Mouse (Mus musculus) embryonic facial prominence, embryonic 11.5 days (tissue): ENCODE results near the gene Fxr2. TPM values are rescaled to one million over a fixed set of nuclear protein-coding genes. Genes with fewer than 3 reads are reported as not detected.

Experiments used
- ATAC-seq: fragments of 200-750 bp; cut with Nextera tagmentation; replicated peaks from 2 replicates; pipeline ENCODE4 v1.8.0; 2017; ENCODE audit warnings: low read depth; ENCODE audit not compliant: insufficient number of reproducible peaks, low FRiP score, low TSS enrichment
- DNase-seq: peaks from one replicate; pipeline ENCODE4 v3.0.0-alpha.2; 2015; ENCODE audit warnings: low spot score
- H3K27ac ChIP-seq: fragments of 300-500 bp; sonication (generic); replicated peaks from 2 replicates; pipeline ENCODE4 v1.5.1; 2014; ENCODE audit warnings: mild to moderate bottlenecking, low read depth, low read length, control low read depth
- H3K27me3 ChIP-seq: fragments of 300-500 bp; sonication (generic); 2 replicates; pipeline ENCODE4 v1.6.1; 2014; ENCODE audit warnings: mild to moderate bottlenecking, low read length, moderate library complexity, mixed read lengths; ENCODE audit not compliant: control insufficient read depth, insufficient read depth
- H3K36me3 ChIP-seq: fragments of 300-500 bp; sonication (generic); replicated peaks from 2 replicates; pipeline ENCODE4 v1.6.1; 2014; ENCODE audit warnings: low read depth, mild to moderate bottlenecking, low read length, moderate library complexity, mixed read lengths; ENCODE audit not compliant: control insufficient read depth, insufficient read depth
- H3K4me1 ChIP-seq: fragments of 300-500 bp; sonication (generic); 2 replicates; pipeline ENCODE4 v1.6.1; 2014; ENCODE audit warnings: low read length, mixed read lengths; ENCODE audit not compliant: control insufficient read depth, insufficient read depth
- H3K4me2 ChIP-seq: fragments of 300-500 bp; sonication (generic); 2 replicates; pipeline ENCODE4 v1.6.1; 2014; ENCODE audit warnings: low read depth, mild to moderate bottlenecking, control low read depth, low read length, moderate library complexity
- H3K4me3 ChIP-seq: fragments of 300-500 bp; sonication (generic); 2 replicates; pipeline ENCODE4 v1.5.1; 2014; ENCODE audit warnings: low read depth, low read length, control low read depth
- H3K9ac ChIP-seq: fragments of 300-500 bp; sonication (generic); replicated peaks from 2 replicates; pipeline ENCODE4 v1.6.1; 2014; ENCODE audit warnings: mild to moderate bottlenecking, control low read depth, low read length
- H3K9me3 ChIP-seq: fragments of 300-500 bp; sonication (generic); replicated peaks from 2 replicates; pipeline ENCODE4 v1.6.1; 2016; ENCODE audit warnings: mild to moderate bottlenecking, low read length, inconsistent platforms, mixed read lengths; ENCODE audit not compliant: control insufficient read depth
- WGBS: fragments of 180-500 bp; shearing (Covaris S2); extraction: QIAGEN DNeasy Blood & Tissue Kit; methylation state at CpG from one replicate; pipeline ENCODE4 v1.1.7; 2014; 5-methylcytosine and 5-hydroxymethylcytosine counted together
- polyA plus RNA-seq: library from polyadenylated mRNA; unstranded; fragments of >200 nt; fragmentation: Nextera tagmentation; extraction: Ambion mirVana; gene quantifications from 2 replicates; pipeline ENCODE4 v1.2.1, GENCODE M21; 2014

Fxr2 gene
- polyA plus RNA-seq, 1 experiment from 2014 or later, result 24.3 TPM

GRCm38 (mm10) chr11:69654760-69655159, 22.0 kb downstream of the Fxr2 start:
- Histone ChIP-seq H3K4me2 (no peak overlapping the region), H3K27me3 (no peaks in the 10 kb centered on the region), H3K4me1 (no peaks in the 10 kb centered on the region; the same call in 1 of the 2 replicates), H3K9ac (no peak overlapping the region), H3K4me3 (no peak overlapping the region), H3K36me3 (peaks cover 28% of the 10 kb centered on the region), H3K27ac (no peak overlapping the region), H3K9me3 (no peaks in the 10 kb centered on the region)
- no peak for DNase-seq
- WGBS, result 31% methylated on average over 9 of the region's 9 CpGs
- ATAC-seq, result no peak

GRCm38 (mm10) chr11:69655264-69656064, 22.7 kb downstream of the Fxr2 start, which contains the start of gene Sox15:
Sox15 (plus strand) TSS chr11:69655314.
- Histone ChIP-seq H3K4me2 (no peak within 1 kb of the TSS), H3K4me3 (no peak within 1 kb of the TSS), H3K36me3 (peaks cover 25% of the 10 kb centered on the region), H3K4me1 (no peaks in the 10 kb centered on the region; the same call in 1 of the 2 replicates), H3K9ac (no peak within 1 kb of the TSS), H3K27me3 (no peaks in the 10 kb centered on the region), H3K27ac (no peak within 1 kb of the TSS), H3K9me3 (no peaks in the 10 kb centered on the region)
- WGBS, result 19% methylated on average over 34 of the region's 34 CpGs
- ATAC-seq (peak; percentile 31; the same call in 1 of the 2 replicates), DNase-seq (peak; percentile 87)

GRCm38 (mm10) chr11:69656065-69656455, 23.3 kb downstream of the Fxr2 start:
- Histone ChIP-seq H3K27me3 (no peaks in the 10 kb centered on the region), H3K9ac (no peak overlapping the region), H3K4me2 (no peak overlapping the region), H3K4me3 (no peak overlapping the region), H3K27ac (no peak overlapping the region), H3K36me3 (peaks cover 19% of the 10 kb centered on the region), H3K9me3 (no peaks in the 10 kb centered on the region), H3K4me1 (no peaks in the 10 kb centered on the region; the same call in 1 of the 2 replicates)
- no peak for DNase-seq
- no peak for ATAC-seq
- WGBS, result 71% methylated on average over 5 of the region's 5 CpGs

GRCm38 (mm10) chr11:69656617-69657461, 24.0 kb downstream of the Fxr2 start:
- Histone ChIP-seq H3K36me3 (peaks cover 15% of the 10 kb centered on the region), H3K27me3 (no peaks in the 10 kb centered on the region), H3K9me3 (no peaks in the 10 kb centered on the region), H3K9ac (no peak overlapping the region; the same call in 1 of the 2 replicates), H3K4me1 (no peaks in the 10 kb centered on the region; the same call in 1 of the 2 replicates), H3K4me3 (no peak overlapping the region), H3K4me2 (no peak overlapping the region), H3K27ac (peak overlapping the region; percentile 8)
- 81% methylated on average over 10 of the region's 10 CpGs for WGBS
- no peak for ATAC-seq
- peak; percentile 86 for DNase-seq

GRCm38 (mm10) chr11:69657462-69657881, 24.7 kb downstream of the Fxr2 start:
- Histone ChIP-seq H3K27ac (no peak overlapping the region), H3K4me1 (no peaks in the 10 kb centered on the region; the same call in 1 of the 2 replicates), H3K4me2 (no peak overlapping the region), H3K36me3 (peaks cover 12% of the 10 kb centered on the region), H3K9me3 (no peaks in the 10 kb centered on the region), H3K27me3 (no peaks in the 10 kb centered on the region), H3K9ac (no peak overlapping the region), H3K4me3 (no peak overlapping the region)
- no peak for ATAC-seq
- no peak for DNase-seq
- whole genome bisulfite sequencing, result 83% methylated on average over 15 of the region's 15 CpGs

GRCm38 (mm10) chr11:69661221-69661881, 28.6 kb downstream of the Fxr2 start:
- DNase-seq (no peak), ATAC-seq (no peak)
- H3K4me2 ChIP-seq, result peak overlapping the region; percentile 53
- H3K4me1 ChIP-seq, result no peaks in the 10 kb centered on the region
- no peaks in the 10 kb centered on the region for H3K27me3 ChIP-seq
- peak overlapping the region; percentile 41 for H3K9ac ChIP-seq
- H3K4me3 ChIP-seq, result peak overlapping the region; percentile 48
- H3K27ac ChIP-seq, result no peak overlapping the region; the same call in 1 of the 2 replicates
- 86% methylated on average over 3 of the region's 3 CpGs for WGBS
- peaks cover 12% of the 10 kb centered on the region for H3K36me3 ChIP-seq
- H3K9me3 ChIP-seq, result no peaks in the 10 kb centered on the region

- Histone ChIP-seq H3K27me3 (no peaks in the 10 kb centered on the region), H3K4me1 (no peaks in the 10 kb centered on the region), H3K36me3 (peaks cover 13% of the 10 kb centered on the region), H3K9ac (peak within 1 kb of the TSS; percentile 70), H3K27ac (peak within 1 kb of the TSS; percentile 95), H3K9me3 (no peaks in the 10 kb centered on the region), H3K4me2 (peak within 1 kb of the TSS; percentile 53), H3K4me3 (peak within 1 kb of the TSS; percentile 48)
- peak; percentile 97 for DNase-seq
- peak; percentile 88 for ATAC-seq
- WGBS, result under 1% methylated on average over 48 of the region's 48 CpGs
Measured at GRCm38 (mm10) chr11:69662213-69662966, 29.6 kb downstream of the Fxr2 start, which contains the start of gene Mpdu1. Mpdu1 (minus strand) TSS chr11:69662642.
